Mouse (Mus musculus): ENCODE measurements at regions not wholly inside any gene's neighbourhood (a gene's known extent, or its start where the extent isn't known, plus 50 kb on each side); places are given as distances from the start of the nearest gene placed in this dataset.

DNA sequence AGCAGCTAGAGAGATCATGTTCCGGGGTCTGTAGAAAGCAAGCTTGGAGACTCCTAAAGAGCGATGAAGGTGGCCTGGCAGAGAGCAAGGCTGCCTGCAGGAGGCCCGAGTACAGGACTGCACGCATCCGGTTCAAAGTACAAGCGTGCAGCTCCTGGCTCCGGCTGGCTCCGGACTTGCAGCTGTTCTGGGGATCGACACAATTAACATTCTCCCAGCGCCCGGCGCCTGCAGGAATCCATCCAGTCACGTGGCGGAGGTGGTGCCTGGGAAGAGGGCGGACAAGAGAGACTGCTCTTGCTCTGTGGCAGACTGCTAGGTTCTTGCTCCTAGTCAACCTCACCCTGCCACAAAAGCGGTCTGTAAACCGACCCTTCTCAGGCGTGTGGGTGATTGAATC is 86.9 kb downstream of the Bdh1 start:
- no peak for TF ChIP-seq CTCF (IDR thresholded peaks at IDR 0.05; ENCODE audit: extremely low read depth, insufficient read depth, insufficient read length, insufficient replicate concordance)
- TF ChIP-seq POLR2A (IDR thresholded peaks at IDR 0.05; ENCODE audit: low read depth, low read length) = no peak
